Mouse (Mus musculus) small intestine, adult 2 months (tissue): Measurements from ENCODE around the gene Gm36176.

Experiments used
- CTCF ChIP-seq: fragments of 200-500 bp; IDR thresholded peaks from 2 replicates; pipeline ENCODE4 v1.5.1; 2012; ENCODE audit warnings: low read depth, mild to moderate bottlenecking, control low read depth, inconsistent platforms, low read length, moderate library complexity, mixed read lengths; ENCODE audit not compliant: insufficient replicate concordance, insufficient read length; ENCODE audit errors: extremely low read depth
- POLR2A ChIP-seq: fragments of 200-500 bp; IDR thresholded peaks from 2 replicates; pipeline ENCODE4 v1.6.1; 2012; ENCODE audit warnings: low read depth, mild to moderate bottlenecking, control low read depth, inconsistent platforms, low read length, moderate library complexity

GRCm38 (mm10) chr10:77835647-77836046 is 11.0 kb upstream of the Gm36176 start, which contains the start of gene Krtap10-10:
- TF ChIP-seq CTCF (no peak), POLR2A (no peak)
